Mouse (Mus musculus): Measurements from ENCODE around the gene Tlr4.

GRCm38 (mm10) chr4:66923616-66924276 lies 96.4 kb downstream of the Tlr4 start:
- TF ChIP-seq CTCF (IDR thresholded peaks at IDR 0.05; ENCODE audit: low read depth) (peak; percentile 83), EP300 (optimal IDR thresholded peaks at IDR 0.05) (no peak)

Data from stomach, postnatal 0 days (tissue).